Mouse (Mus musculus): Measurements from ENCODE around the gene Gm45062. TPM values are rescaled to one million over a fixed set of nuclear protein-coding genes. Genes with fewer than 3 reads are reported as not detected.

Gm45062 gene
- polyA plus RNA-seq, 1 experiment from 2014 or later: 6.9 TPM

DNA sequence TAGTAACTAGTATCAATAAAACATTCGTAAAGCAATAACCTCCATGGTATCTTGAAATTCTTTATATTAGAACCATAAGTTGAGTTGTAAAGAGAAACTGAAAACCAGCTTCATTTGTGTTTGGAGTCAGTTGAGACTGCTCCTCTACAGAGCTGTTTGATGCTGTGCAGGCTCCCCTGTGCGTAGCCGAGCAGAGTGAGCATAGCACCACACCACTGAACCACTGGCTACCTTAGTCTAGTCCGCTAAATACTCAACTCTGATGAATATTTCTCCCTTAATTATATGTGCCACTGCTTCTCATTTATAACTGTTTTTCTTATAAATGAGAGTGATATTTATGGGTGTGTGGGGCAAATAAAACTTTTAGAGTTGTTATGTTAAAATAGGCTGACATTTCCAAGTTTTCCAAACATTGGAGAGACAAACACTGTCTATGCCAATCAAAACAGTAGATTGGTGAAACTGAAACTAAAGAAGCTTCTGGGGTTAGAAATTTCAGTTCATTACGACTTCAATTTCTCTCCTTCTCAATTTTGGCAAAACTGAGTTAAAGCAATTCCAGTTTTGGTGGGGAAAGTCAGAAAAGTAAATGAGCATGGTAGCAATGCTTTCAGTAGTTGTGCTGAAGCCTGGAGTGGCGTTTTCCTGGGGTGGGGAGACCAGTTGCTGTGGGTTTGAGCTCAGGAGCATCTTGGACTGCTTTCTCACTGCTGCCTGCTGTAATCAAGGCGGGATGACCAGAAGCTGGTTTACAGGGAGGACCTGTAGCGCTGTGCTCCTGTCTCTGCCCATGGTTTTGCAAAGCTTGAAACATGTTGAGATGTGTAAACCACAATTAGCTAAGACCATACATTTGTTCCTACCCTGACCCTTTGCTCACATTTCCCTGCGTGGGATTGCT lies 77.5 kb downstream of the Gm45062 start:
- 87% methylated on average over 9 of the region's 9 CpGs for WGBS
- DNase-seq (ENCODE audit: low spot score): no peak
- no peak overlapping the region for H3K4me3 ChIP-seq
- no peaks in the 10 kb centered on the region for H3K27me3 ChIP-seq (replicated peaks; ENCODE audit: low read depth, poor library complexity, severe bottlenecking)
- no peaks in the 10 kb centered on the region for H3K4me1 ChIP-seq
- H3K27ac ChIP-seq (replicated peaks): no peak overlapping the region
- no peaks in the 10 kb centered on the region for H3K9me3 ChIP-seq
- no peaks in the 10 kb centered on the region for H3K36me3 ChIP-seq (replicated peaks)

DNA sequence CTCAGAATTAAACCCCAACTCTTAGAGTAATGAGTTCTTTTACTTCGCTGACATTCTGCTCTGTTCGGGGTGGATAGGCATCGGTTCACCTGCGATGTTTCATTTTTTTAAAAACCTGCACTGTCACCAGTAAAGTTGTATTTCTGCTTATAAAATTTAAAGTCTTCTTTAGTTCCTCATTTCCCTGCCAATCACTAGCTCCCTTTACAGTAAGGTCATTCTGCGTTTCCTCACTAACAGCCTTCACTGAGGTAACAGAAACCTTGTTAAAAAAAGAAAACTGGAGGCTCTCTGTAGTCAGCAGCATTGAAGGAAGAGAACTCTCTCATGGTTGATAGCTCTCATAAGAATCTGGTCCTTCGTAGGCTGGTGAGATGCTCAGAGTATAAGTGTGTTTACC lies 80.2 kb downstream of the Gm45062 start:
- Histone ChIP-seq H3K27me3 (replicated peaks; ENCODE audit: low read depth, poor library complexity, severe bottlenecking) (no peaks in the 10 kb centered on the region), H3K4me3 (no peak overlapping the region), H3K36me3 (replicated peaks) (no peaks in the 10 kb centered on the region), H3K4me1 (no peaks in the 10 kb centered on the region), H3K27ac (replicated peaks) (no peak overlapping the region), H3K9me3 (no peaks in the 10 kb centered on the region)
- no peak for DNase-seq (ENCODE audit: low spot score)
- whole genome bisulfite sequencing: 87% methylated on average over 6 of the region's 6 CpGs

- WGBS: 90% methylated on average over 4 of the region's 4 CpGs
- Histone ChIP-seq H3K4me3 (no peak overlapping the region), H3K36me3 (replicated peaks) (no peaks in the 10 kb centered on the region), H3K4me1 (no peaks in the 10 kb centered on the region), H3K9me3 (no peaks in the 10 kb centered on the region), H3K27ac (replicated peaks) (no peak overlapping the region), H3K27me3 (replicated peaks; ENCODE audit: low read depth, poor library complexity, severe bottlenecking) (no peaks in the 10 kb centered on the region)
- DNase-seq (ENCODE audit: low spot score): no peak
These were observed 84.0 kb downstream of the Gm45062 start for GRCm38 (mm10) chr6:8343271-8343670.

GRCm38 (mm10) chr6:8345219-8345856 lies 86.1 kb downstream of the Gm45062 start:
- Histone ChIP-seq H3K36me3 (replicated peaks) (no peaks in the 10 kb centered on the region), H3K27ac (replicated peaks) (no peak overlapping the region), H3K27me3 (replicated peaks; ENCODE audit: low read depth, poor library complexity, severe bottlenecking) (no peaks in the 10 kb centered on the region), H3K4me1 (no peaks in the 10 kb centered on the region), H3K9me3 (no peaks in the 10 kb centered on the region), H3K4me3 (no peak overlapping the region)
- DNase-seq (ENCODE audit: low spot score): no peak
- 78% methylated on average over 5 of the region's 5 CpGs for WGBS

DNA sequence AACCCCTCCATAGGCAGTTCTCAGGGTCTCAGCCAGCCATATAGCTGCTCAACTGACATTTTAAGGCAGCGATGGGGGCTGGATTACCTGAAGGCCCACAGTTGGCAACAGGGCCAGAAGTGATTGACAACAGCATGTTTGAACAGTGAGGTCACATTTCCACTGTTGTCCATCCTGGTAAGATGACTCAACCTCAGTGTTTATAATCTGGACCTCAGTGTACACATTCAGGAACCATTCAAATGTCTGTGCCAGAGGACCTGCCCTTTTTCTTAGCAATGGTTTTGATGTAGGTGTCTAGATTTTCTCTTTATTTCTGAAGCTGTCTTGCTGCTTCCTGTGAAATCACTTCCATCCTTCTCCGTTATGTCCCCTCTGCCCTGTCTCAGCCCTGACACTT lies 87.9 kb downstream of the Gm45062 start:
- DNase-seq (ENCODE audit: low spot score): no peak

GRCm38 (mm10) chr6:8348344-8348743 lies 89.1 kb downstream of the Gm45062 start:
- Histone ChIP-seq H3K27ac (replicated peaks) (no peak overlapping the region), H3K4me1 (peaks cover 3% of the 10 kb centered on the region; the same call in 1 of the 2 replicates), H3K36me3 (replicated peaks) (no peaks in the 10 kb centered on the region), H3K9me3 (no peaks in the 10 kb centered on the region), H3K4me3 (no peak overlapping the region), H3K27me3 (replicated peaks; ENCODE audit: low read depth, poor library complexity, severe bottlenecking) (no peaks in the 10 kb centered on the region)
- no peak for DNase-seq (ENCODE audit: low spot score)
- 93% methylated on average over 1 of the region's 1 CpGs for WGBS

More for the DNA sequence above, 87.9 kb downstream of the Gm45062 start:
- Histone ChIP-seq H3K4me1 (no peaks in the 10 kb centered on the region), H3K27me3 (replicated peaks; ENCODE audit: low read depth, poor library complexity, severe bottlenecking) (no peaks in the 10 kb centered on the region), H3K4me3 (no peak overlapping the region), H3K27ac (replicated peaks) (no peak overlapping the region), H3K36me3 (replicated peaks) (no peaks in the 10 kb centered on the region), H3K9me3 (no peaks in the 10 kb centered on the region)
- 85% methylated on average over 2 of the region's 2 CpGs for WGBS

DNA sequence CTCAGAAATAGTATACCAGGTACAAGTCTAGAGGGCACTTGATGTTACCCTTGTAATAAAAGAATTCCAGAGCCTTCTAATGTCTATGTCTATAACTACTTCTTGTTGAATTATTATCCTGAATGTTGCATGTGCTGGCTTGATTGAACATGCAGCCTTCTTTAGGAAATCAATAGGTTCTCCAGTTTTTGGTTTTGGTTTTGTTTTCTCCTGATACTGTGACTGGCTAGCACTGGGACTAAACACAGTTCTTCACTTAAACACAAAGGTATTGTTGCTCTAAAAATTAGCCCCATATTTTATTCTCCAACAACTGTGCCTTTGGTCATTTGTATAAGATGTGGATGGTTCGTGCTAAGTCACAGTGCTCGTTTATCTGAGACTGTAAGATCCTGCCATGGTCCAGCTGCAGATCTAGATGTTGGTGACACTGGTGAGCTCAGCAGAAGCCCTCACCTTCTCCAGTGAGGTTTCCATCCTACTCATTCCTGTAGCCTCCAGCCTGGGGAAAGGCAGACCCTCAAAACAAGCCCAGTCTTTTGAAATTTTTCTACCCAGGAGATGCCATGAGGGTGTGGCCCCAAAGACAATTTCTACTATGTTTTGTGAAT lies 89.9 kb downstream of the Gm45062 start:
- no peak overlapping the region for H3K27ac ChIP-seq (replicated peaks)
- H3K36me3 ChIP-seq (replicated peaks): no peaks in the 10 kb centered on the region
- no peak for DNase-seq (ENCODE audit: low spot score)
- no peak overlapping the region for H3K4me3 ChIP-seq
- no peaks in the 10 kb centered on the region for H3K9me3 ChIP-seq
- no peaks in the 10 kb centered on the region for H3K27me3 ChIP-seq (replicated peaks; ENCODE audit: low read depth, poor library complexity, severe bottlenecking)
- peaks cover 3% of the 10 kb centered on the region; the same call in 1 of the 2 replicates for H3K4me1 ChIP-seq
- 89% methylated on average over 2 of the region's 2 CpGs for WGBS

- no peaks in the 10 kb centered on the region for H3K36me3 ChIP-seq (replicated peaks)
- no peaks in the 10 kb centered on the region for H3K9me3 ChIP-seq
- 88% methylated on average over 2 of the region's 2 CpGs for WGBS
- no peak for DNase-seq (ENCODE audit: low spot score)
- H3K4me3 ChIP-seq: no peak overlapping the region
- H3K27ac ChIP-seq (replicated peaks): no peak overlapping the region
- no peaks in the 10 kb centered on the region for H3K27me3 ChIP-seq (replicated peaks; ENCODE audit: low read depth, poor library complexity, severe bottlenecking)
- H3K4me1 ChIP-seq: peaks cover 3% of the 10 kb centered on the region; the same call in 1 of the 2 replicates
These were observed 92.3 kb downstream of the Gm45062 start for GRCm38 (mm10) chr6:8351507-8351906.

DNA sequence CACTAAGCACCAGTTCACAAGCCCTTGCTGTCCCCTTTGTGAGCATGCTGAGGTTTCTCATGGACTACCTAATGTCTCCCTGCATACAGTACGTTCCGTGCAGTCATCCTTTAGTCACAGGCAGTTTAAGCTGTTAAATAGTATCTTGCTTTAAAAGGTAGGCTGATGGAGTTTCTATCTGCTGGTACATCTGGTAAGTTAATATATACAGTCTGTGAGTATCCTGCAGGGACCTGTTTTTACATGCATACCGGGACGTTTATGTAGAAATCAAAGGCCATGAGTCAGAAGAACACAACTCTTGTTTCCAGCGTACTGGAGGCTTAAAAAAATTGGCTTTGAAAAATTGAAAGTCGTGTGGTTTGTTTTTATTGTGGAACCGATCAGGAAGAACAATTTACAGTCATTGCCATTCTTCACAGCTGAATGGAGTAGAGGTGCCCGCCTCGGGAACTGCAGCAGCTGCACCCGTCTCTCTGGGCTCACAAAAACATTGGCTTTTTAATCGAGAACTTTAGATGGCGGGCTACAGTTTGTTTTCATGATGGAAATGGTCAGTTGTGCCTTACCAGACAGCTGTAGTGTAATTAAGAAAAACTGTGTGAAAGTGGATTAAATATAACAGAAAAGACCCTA lies 93.4 kb downstream of the Gm45062 start:
- no peak for DNase-seq (ENCODE audit: low spot score)
- Histone ChIP-seq H3K4me3 (no peak overlapping the region), H3K9me3 (no peaks in the 10 kb centered on the region), H3K27me3 (replicated peaks; ENCODE audit: low read depth, poor library complexity, severe bottlenecking) (no peaks in the 10 kb centered on the region), H3K27ac (replicated peaks) (no peak overlapping the region), H3K36me3 (replicated peaks) (no peaks in the 10 kb centered on the region), H3K4me1 (peaks cover 3% of the 10 kb centered on the region; the same call in 1 of the 2 replicates)
- 65% methylated on average over 12 of the region's 12 CpGs for WGBS

GRCm38 (mm10) chr6:8353461-8353860 lies 94.2 kb downstream of the Gm45062 start:
- no peaks in the 10 kb centered on the region for H3K36me3 ChIP-seq (replicated peaks)
- H3K27me3 ChIP-seq (replicated peaks; ENCODE audit: low read depth, poor library complexity, severe bottlenecking): no peaks in the 10 kb centered on the region
- WGBS: 88% methylated on average over 4 of the region's 4 CpGs
- H3K4me3 ChIP-seq: no peak overlapping the region
- H3K4me1 ChIP-seq: peaks cover 3% of the 10 kb centered on the region; the same call in 1 of the 2 replicates
- no peak for DNase-seq (ENCODE audit: low spot score)
- H3K9me3 ChIP-seq: no peaks in the 10 kb centered on the region
- H3K27ac ChIP-seq (replicated peaks): no peak overlapping the region

DNA sequence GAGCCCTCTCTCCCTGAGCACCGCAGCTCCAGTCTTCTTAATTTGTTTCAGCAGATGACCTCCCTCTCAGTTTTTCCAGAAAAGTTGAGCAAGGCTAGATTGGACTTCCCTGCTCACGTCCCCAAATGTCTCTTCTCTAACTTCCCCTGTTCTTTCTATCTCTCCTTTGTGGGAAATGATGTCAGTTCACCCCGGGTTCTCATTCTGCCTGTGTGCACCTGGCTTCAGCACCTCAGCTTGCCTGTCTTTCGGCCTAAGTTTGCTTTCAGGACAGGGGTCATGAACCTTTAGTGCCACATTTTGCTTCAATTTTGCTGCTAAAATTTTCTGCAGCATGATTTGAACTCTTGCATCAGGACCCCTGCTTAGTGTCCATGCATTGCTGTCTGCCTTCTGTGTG lies 95.6 kb downstream of the Gm45062 start:
- Histone ChIP-seq H3K9me3 (no peaks in the 10 kb centered on the region), H3K36me3 (replicated peaks) (no peaks in the 10 kb centered on the region), H3K4me3 (no peak overlapping the region), H3K27me3 (replicated peaks; ENCODE audit: low read depth, poor library complexity, severe bottlenecking) (no peaks in the 10 kb centered on the region), H3K27ac (replicated peaks) (no peak overlapping the region), H3K4me1 (peaks cover 3% of the 10 kb centered on the region; the same call in 1 of the 2 replicates)
- DNase-seq (ENCODE audit: low spot score): no peak
- WGBS: 84% methylated on average over 4 of the region's 4 CpGs

DNA sequence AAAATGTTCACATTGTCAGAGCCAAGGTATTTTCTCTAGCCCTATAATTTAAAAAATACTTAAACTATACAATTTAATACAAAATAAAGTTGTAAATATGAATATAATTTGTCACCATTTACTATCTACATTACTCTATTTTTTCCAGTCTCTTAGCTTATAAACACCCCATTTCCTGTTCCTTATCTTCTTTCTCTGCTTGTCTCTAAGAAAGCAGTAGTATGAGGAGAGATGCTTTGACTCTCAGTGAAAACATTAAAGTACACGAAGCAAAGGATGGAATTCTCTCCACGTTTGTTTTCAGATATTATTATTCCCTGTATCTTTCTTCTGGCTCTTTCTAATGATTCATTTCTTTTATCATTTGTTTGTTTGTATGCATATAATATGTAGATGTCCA lies 99.0 kb downstream of the Gm45062 start:
- Histone ChIP-seq H3K4me1 (no peaks in the 10 kb centered on the region), H3K27me3 (replicated peaks; ENCODE audit: low read depth, poor library complexity, severe bottlenecking) (no peaks in the 10 kb centered on the region), H3K4me3 (no peak overlapping the region), H3K36me3 (replicated peaks) (no peaks in the 10 kb centered on the region), H3K27ac (replicated peaks) (no peak overlapping the region), H3K9me3 (no peaks in the 10 kb centered on the region)
- 81% methylated on average over 2 of the region's 2 CpGs for WGBS
- no peak for DNase-seq (ENCODE audit: low spot score)

Data from embryonic facial prominence, embryonic 10.5 days (tissue).